Mouse (Mus musculus): ENCODE measurements at regions not wholly inside any gene's neighbourhood (a gene's known extent, or its start where the extent isn't known, plus 50 kb on each side); places are given as distances from the start of the nearest gene placed in this dataset.

GRCm38 (mm10) chr9:46841571-46841970, 157.0 kb upstream of the Gm4791 start:
- TF ChIP-seq CTCF (IDR thresholded peaks at IDR 0.05; ENCODE audit: borderline replicate concordance, control insufficient read depth, extremely low read depth, insufficient read depth, low read length, poor library complexity) (no peak), POLR2A (IDR thresholded peaks at IDR 0.05; ENCODE audit: control insufficient read depth, extremely low read depth, insufficient read depth, low read length, poor library complexity) (no peak)

All from thymus, adult 2 months (tissue).